Mouse (Mus musculus) hindbrain, embryonic 11.5 days (tissue): ENCODE measurements at regions not wholly inside any gene's neighbourhood (a gene's known extent, or its start where the extent isn't known, plus 50 kb on each side); places are given as distances from the start of the nearest gene placed in this dataset.

Source experiments
- ATAC-seq: fragments of 200-750 bp; cut with Nextera tagmentation; 2 replicates; pipeline ENCODE4 v1.8.0; 2017; ENCODE audit warnings: mild to moderate bottlenecking, moderate TSS enrichment, moderate library complexity; ENCODE audit not compliant: low FRiP score
- DNase-seq: peaks from one replicate; pipeline ENCODE4 v3.0.0-alpha.2; 2015; ENCODE audit warnings: low spot score
- H3K27ac ChIP-seq: fragments of 300-500 bp; sonication (generic); 2 replicates; pipeline ENCODE4 v1.5.1; 2014; ENCODE audit warnings: mild to moderate bottlenecking, low read depth, low read length
- H3K27me3 ChIP-seq: fragments of 300-500 bp; sonication (generic); 2 replicates; pipeline ENCODE4 v1.6.1; 2014; ENCODE audit warnings: mild to moderate bottlenecking, low read length, moderate library complexity, mixed read lengths; ENCODE audit not compliant: control insufficient read depth, insufficient read depth
- H3K36me3 ChIP-seq: fragments of 300-500 bp; sonication (generic); 2 replicates; pipeline ENCODE4 v1.6.1; 2014; ENCODE audit warnings: mild to moderate bottlenecking, low read length, moderate library complexity, mixed read lengths; ENCODE audit not compliant: control insufficient read depth, insufficient read depth
- H3K4me1 ChIP-seq: fragments of 300-500 bp; sonication (generic); replicated peaks from 2 replicates; pipeline ENCODE4 v1.6.1; 2014; ENCODE audit warnings: low read length, mixed read lengths; ENCODE audit not compliant: control insufficient read depth, insufficient read depth
- H3K4me2 ChIP-seq: fragments of 300-500 bp; sonication (generic); replicated peaks from 2 replicates; pipeline ENCODE4 v1.6.1; 2014; ENCODE audit warnings: mild to moderate bottlenecking, low read depth, low read length
- H3K4me3 ChIP-seq: fragments of 300-500 bp; sonication (generic); 2 replicates; pipeline ENCODE4 v1.5.1; 2014; ENCODE audit warnings: low read depth, low read length
- H3K9ac ChIP-seq: fragments of 300-500 bp; sonication (generic); 2 replicates; pipeline ENCODE4 v1.6.1; 2014; ENCODE audit warnings: low read depth, low read length
- H3K9me3 ChIP-seq: fragments of 300-500 bp; sonication (generic); 2 replicates; pipeline ENCODE4 v1.6.1; 2016; ENCODE audit warnings: low read length; ENCODE audit not compliant: control insufficient read depth
- WGBS: fragments of 180-500 bp; shearing (Covaris S2); extraction: QIAGEN DNeasy Blood & Tissue Kit; methylation state at CpG from one replicate; pipeline ENCODE4 v1.1.7; 2014; 5-methylcytosine and 5-hydroxymethylcytosine counted together

DNA sequence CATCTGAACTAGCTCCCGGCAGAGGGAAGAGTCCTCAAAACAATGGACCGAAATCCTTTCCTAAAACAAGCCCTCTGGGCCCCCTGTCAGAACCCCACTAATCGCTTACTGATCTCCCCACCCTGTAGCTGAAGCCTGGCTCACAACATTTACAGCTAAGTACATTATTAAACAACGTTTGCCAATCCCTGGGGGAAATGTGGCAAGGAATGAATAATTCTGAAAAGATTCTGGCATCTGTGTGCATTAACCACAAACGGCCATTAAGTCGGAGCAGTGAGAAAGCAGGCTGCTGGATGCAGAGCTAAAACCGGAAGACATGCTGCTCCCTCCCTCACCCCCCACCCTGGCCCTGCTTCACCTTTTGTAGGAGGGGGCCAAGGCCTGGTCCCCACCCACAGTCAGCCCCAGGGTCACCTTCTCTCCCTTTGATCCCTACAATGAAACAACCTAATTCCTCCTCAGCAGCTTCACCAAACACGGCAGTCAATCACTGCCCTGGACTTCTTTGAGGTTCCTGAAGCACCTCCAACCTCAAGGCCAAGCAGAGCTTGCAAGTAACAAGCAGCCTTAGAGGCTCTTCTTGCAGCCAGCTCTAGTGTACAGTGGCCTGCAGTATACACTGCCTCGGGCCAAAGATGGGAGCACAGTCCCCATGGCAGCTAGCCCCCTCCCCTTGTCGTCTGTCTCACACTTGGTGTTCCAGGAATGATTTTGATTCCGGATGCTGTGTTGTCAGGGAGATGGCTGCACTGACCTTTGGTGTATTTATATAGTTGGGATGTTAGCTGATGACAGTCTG, 175.2 kb downstream of the Sh3bp4 start:
- Histone ChIP-seq H3K4me3 (no peak overlapping the region), H3K36me3 (no peaks in the 10 kb centered on the region), H3K4me1 (no peaks in the 10 kb centered on the region), H3K9ac (no peak overlapping the region), H3K27me3 (no peaks in the 10 kb centered on the region), H3K9me3 (no peaks in the 10 kb centered on the region), H3K27ac (peak overlapping the region; percentile 58), H3K4me2 (no peak overlapping the region)
- WGBS: 46% methylated on average over 11 of the region's 11 CpGs
- DNase-seq: peak; percentile 26
- ATAC-seq: no peak

DNA sequence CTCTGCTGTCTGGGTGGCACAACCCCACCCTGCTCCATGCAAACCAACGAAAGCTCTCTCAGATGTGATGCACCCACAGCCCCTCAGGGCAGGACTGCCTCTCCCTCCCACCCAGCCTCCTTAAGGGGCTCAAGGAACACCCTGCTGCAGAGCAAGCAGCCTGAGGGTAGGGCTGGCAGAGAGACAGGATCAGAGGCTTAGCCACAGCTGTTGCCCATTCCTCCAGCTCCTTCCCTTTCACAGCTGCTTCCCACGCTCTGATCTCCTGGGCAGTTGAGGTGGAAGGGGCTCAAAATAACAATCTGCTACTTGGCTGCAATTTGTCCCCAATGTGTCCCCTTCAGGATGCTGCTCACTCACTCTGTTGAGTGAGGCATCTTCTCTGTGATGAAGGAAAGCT, 181.5 kb downstream of the Sh3bp4 start:
- Histone ChIP-seq H3K4me2 (no peak overlapping the region), H3K9me3 (no peaks in the 10 kb centered on the region), H3K27me3 (no peaks in the 10 kb centered on the region), H3K9ac (no peak overlapping the region), H3K4me3 (no peak overlapping the region), H3K27ac (no peak overlapping the region), H3K36me3 (no peaks in the 10 kb centered on the region), H3K4me1 (no peaks in the 10 kb centered on the region)
- no peak for DNase-seq
- no peak for ATAC-seq
- 51% methylated on average over 2 of the region's 2 CpGs for WGBS

DNA sequence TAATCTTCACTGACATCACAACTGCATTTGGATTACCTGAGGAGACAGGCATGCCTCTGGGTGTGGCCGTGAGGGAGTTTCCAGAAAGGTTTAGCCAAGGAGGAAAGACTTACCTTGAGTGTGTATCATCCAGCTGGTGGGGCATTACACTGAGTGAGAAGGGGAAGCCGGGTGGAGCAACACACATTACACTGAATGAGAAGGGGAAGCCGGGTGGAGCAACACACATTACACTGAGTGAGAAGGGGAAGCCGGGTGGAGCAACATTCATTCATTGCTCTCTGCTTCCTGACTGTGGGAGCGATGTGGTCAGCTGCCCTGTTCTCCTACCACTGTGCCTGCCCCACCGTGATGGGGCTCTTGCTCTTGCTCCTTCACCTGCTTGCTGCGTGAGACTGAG, 182.3 kb downstream of the Sh3bp4 start:
- H3K36me3 ChIP-seq: no peaks in the 10 kb centered on the region
- WGBS: 92% methylated on average over 7 of the region's 7 CpGs
- no peak overlapping the region for H3K9ac ChIP-seq
- DNase-seq (no peak), ATAC-seq (no peak)
- no peaks in the 10 kb centered on the region for H3K27me3 ChIP-seq
- H3K4me3 ChIP-seq: no peak overlapping the region
- no peak overlapping the region for H3K4me2 ChIP-seq
- H3K4me1 ChIP-seq: no peaks in the 10 kb centered on the region
- H3K9me3 ChIP-seq: no peaks in the 10 kb centered on the region
- H3K27ac ChIP-seq: no peak overlapping the region

DNA sequence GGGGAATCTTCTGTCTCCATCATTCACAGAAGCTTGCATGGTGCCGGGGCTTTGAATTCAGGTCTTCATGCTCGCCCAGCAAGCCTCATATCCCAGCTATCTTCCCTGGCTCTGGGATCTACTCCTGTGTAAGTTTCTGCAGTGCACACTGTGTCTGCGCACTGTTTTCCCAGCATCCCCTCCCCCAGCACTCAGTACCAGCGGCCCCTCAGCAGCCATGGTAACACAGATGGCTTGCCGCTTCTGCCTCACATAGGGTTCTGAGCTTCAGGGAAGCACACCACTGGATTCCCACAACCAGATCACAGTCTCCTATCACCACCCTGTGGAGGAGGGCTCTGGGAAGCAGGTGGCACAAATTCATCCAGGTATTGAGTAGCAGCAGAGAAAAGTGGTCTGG, 187.7 kb downstream of the Sh3bp4 start:
- Histone ChIP-seq H3K9ac (no peak overlapping the region), H3K4me2 (no peak overlapping the region), H3K4me1 (no peaks in the 10 kb centered on the region), H3K27ac (no peak overlapping the region), H3K4me3 (no peak overlapping the region), H3K27me3 (no peaks in the 10 kb centered on the region), H3K9me3 (no peaks in the 10 kb centered on the region), H3K36me3 (no peaks in the 10 kb centered on the region)
- DNase-seq: peak; percentile 38
- no peak for ATAC-seq
- WGBS: 65% methylated on average over 5 of the region's 5 CpGs

DNA sequence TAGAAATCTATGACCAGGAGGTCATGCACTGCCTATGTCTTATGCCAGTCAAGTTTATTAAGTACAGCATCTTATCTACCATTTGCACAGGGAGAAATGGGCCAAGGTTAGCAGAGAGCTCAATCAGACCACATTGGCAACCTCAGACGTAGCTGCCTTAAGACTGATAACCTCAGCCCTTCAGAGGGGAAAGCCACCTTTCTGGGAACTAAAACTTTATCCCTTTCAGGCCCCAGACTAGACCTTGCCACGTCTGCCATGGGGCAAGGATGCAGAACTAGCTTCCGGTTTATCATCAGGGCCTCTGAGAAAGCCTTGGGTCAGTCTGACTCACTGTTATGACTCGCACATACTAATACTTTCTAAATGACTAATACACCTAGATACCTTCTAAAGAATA, 188.8 kb upstream of the Agap1 start:
- no peaks in the 10 kb centered on the region for H3K36me3 ChIP-seq
- H3K27ac ChIP-seq: no peak overlapping the region
- ATAC-seq (no peak), DNase-seq (no peak)
- H3K4me3 ChIP-seq: no peak overlapping the region
- no peak overlapping the region for H3K9ac ChIP-seq
- no peaks in the 10 kb centered on the region for H3K27me3 ChIP-seq
- WGBS: 91% methylated on average over 4 of the region's 4 CpGs
- H3K9me3 ChIP-seq: no peaks in the 10 kb centered on the region
- no peak overlapping the region for H3K4me2 ChIP-seq
- H3K4me1 ChIP-seq: no peaks in the 10 kb centered on the region

DNA sequence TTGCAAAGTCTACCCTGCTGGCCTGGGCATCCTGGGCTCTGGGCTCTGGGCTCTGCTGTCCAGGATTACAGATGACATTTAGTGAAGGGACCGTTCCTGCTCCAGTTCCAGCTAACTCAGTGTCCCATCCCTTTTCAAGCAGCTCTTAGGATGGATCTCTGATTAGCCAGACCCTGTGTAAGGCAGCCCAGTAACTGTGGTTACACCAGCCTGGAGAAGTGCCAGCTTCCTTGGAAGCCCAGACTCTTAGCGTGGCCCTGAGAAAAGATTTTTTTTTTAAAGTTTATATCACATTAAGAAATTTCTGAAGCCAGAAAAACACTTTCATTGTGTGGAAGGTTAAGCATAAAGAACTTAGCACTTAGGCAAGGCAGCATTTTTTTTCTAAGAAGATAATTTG, 185.8 kb upstream of the Agap1 start:
- Histone ChIP-seq H3K36me3 (no peaks in the 10 kb centered on the region), H3K27me3 (no peaks in the 10 kb centered on the region), H3K4me3 (no peak overlapping the region), H3K9me3 (no peaks in the 10 kb centered on the region), H3K27ac (no peak overlapping the region), H3K4me1 (no peaks in the 10 kb centered on the region), H3K9ac (no peak overlapping the region), H3K4me2 (no peak overlapping the region)
- DNase-seq (no peak), ATAC-seq (no peak)
- 86% methylated on average over 2 of the region's 2 CpGs for WGBS

DNA sequence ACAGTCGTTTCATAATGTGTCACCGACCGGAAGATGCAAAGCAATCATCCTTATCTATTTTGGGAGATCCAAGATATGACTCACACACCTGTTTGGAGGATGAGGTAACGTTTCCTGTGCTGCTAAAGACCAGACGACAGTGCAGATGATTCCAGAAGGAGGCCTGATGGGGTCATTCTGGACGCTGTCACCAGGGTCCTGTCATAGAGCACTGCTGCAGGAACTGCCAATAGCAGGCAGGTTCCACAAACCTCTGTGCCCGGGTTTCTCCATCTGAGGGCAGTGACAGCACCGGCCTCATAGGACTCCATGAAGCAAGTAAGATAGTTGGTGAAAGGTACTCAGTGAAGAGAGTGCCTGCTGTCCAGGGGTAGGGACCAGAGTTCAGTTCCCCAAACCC, 182.9 kb upstream of the Agap1 start:
- WGBS: 77% methylated on average over 8 of the region's 8 CpGs
- Histone ChIP-seq H3K27me3 (no peaks in the 10 kb centered on the region), H3K36me3 (no peaks in the 10 kb centered on the region), H3K9me3 (no peaks in the 10 kb centered on the region), H3K27ac (no peak overlapping the region), H3K4me2 (no peak overlapping the region), H3K4me3 (no peak overlapping the region), H3K9ac (no peak overlapping the region), H3K4me1 (no peaks in the 10 kb centered on the region)
- no peak for ATAC-seq
- DNase-seq: no peak

DNA sequence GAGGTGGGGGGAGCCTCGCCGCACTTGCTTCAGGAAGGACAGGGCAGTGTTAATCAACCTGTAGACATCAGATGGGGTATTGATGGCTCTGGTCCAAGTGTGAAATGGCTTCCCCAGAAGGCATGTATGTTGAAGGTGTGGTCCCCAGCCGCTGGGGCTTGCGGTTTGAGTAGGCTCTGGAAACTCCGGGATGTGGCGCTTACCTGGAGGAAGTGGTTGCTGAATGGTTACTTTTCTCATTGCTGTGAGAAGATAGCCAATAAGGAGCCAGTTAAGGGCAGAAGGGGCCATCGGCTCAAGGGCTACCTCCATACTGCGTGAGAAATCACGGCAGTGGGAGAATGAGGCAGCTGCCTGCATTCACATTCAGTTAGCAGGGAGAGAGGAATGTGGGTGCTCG, 181.6 kb upstream of the Agap1 start:
- H3K9me3 ChIP-seq: no peaks in the 10 kb centered on the region
- 87% methylated on average over 10 of the region's 10 CpGs for WGBS
- DNase-seq: no peak
- H3K27ac ChIP-seq: no peak overlapping the region
- H3K4me1 ChIP-seq: no peaks in the 10 kb centered on the region
- H3K4me3 ChIP-seq: no peak overlapping the region
- ATAC-seq: no peak
- no peak overlapping the region for H3K9ac ChIP-seq
- H3K4me2 ChIP-seq: no peak overlapping the region
- H3K36me3 ChIP-seq: no peaks in the 10 kb centered on the region
- H3K27me3 ChIP-seq: no peaks in the 10 kb centered on the region

DNA sequence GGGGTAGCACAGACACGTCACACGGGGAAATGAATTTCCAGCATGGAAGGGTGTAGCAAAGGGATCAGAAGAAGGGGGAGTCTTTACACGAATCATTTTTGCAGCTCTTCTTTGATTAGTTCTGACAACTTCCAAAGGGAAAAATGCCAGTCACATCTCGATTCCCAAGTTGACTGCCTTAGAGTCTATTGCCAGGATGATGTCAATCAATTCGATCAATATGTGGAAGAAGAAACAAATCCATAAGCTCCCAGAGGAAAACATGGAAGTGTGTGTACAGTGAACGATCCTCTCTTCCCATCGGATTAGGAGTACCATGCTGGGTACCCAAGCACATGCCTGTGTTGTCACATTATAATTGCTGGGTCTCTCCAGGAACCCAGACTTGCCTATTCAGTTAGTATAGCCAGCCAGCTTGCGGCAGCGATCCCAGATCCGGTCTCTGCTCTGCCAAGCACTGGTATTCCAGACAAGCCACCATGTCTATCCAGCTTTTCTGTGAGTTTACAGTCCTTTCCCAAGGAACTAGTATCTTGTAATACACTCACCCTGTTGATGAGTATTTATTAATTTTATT, 180.7 kb upstream of the Agap1 start:
- H3K27ac ChIP-seq: no peak overlapping the region
- no peaks in the 10 kb centered on the region for H3K9me3 ChIP-seq
- 90% methylated on average over 10 of the region's 10 CpGs for WGBS
- no peaks in the 10 kb centered on the region for H3K27me3 ChIP-seq
- no peak overlapping the region for H3K9ac ChIP-seq
- H3K36me3 ChIP-seq: no peaks in the 10 kb centered on the region
- no peak overlapping the region for H3K4me3 ChIP-seq
- H3K4me1 ChIP-seq: no peaks in the 10 kb centered on the region
- DNase-seq (no peak), ATAC-seq (no peak)
- no peak overlapping the region for H3K4me2 ChIP-seq
